Mouse (Mus musculus): ENCODE results near the gene Vsx1.

DNA sequence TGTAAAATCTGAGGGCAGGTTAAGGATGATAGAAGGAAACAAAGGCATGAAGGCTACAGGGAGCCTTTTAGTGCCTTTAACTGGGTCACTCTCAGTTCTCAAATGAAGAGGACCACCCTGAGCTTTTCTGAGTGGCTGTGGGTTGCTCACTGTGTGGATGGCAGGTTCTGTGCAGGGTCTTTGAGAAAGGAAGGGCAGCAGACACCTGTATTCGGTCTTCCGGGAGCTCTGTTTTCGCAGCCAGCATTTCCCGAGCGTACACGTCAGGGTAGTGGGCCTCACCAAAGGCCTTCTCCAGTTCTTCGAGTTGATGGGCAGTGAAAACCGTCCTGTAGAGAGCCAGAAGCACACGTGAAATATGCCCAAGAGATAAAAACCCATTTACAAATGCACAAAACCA, 3.8 kb downstream of the Vsx1 start:
- TF ChIP-seq POLR2A (IDR thresholded peaks at IDR 0.05; ENCODE audit: borderline replicate concordance, insufficient read depth, low read length) (no peak), CTCF (IDR thresholded peaks at IDR 0.05; ENCODE audit: borderline replicate concordance, insufficient read depth, low read depth, low read length) (no peak)

Data from cerebellum, adult 2 months (tissue).